Mouse (Mus musculus) brain, embryonic 14.5 days (tissue): ENCODE data around the gene Mmp12. TPM values are rescaled to one million over a fixed set of nuclear protein-coding genes. Genes with fewer than 3 reads are reported as not detected.
"Not testable (repeated sequence)": the region's sequence is repeated elsewhere in the genome, so short reads cannot be mapped to it uniquely, and the experiment has no call there.

Source experiments
- DNase-seq: peaks from one replicate; pipeline ENCODE4 v3.0.0-alpha.2; 2011; ENCODE audit warnings: low read depth
- CTCF ChIP-seq: fragments of 200-500 bp; IDR thresholded peaks from 2 replicates; pipeline ENCODE4 v1.5.1; 2012; ENCODE audit warnings: inconsistent platforms, mild to moderate bottlenecking, moderate library complexity, borderline replicate concordance; ENCODE audit not compliant: insufficient read depth, insufficient read length; ENCODE audit errors: extremely low read depth
- POLR2A ChIP-seq: fragments of 200-500 bp; IDR thresholded peaks from 2 replicates; pipeline ENCODE4 v1.6.1; 2012; ENCODE audit warnings: mild to moderate bottlenecking, inconsistent platforms, borderline replicate concordance; ENCODE audit not compliant: poor library complexity, insufficient read depth, insufficient read length, severe bottlenecking; ENCODE audit errors: extremely low read depth
- polyA plus RNA-seq: library from polyadenylated mRNA; depleted of rRNA; stranded (reverse); fragments of >200 nt; gene quantifications from 2 replicates; pipeline ENCODE4 v1.2.3, GENCODE M21; 2012; rRNA removed

The Mmp12 gene
- polyA plus RNA-seq = 0.04 TPM in 1 of 2 replicates, not detected in the other

DNA sequence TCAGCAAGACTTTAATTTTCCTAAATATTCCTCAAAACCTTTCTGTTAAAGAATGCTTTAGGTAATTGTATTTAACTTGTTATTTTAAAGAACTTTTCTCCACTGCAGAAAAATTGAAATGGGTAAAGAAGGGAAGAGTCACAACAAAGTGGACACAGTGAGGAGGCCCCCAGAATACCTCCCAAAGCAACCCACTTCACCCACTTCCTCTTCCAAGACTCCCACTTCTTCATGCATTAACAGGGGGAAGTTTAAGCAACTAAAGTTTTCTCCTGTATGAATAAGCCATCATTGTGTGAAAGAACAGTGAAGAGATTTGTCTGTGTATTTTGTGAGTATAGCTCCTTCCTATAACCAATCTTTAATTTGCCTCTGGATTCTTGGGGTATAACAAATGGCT lies at the start of gene Mmp12:
Mmp12 (plus strand) TSS at position 275 of the 400 bp plus-strand sequence.
- no peak for TF ChIP-seq POLR2A
- TF ChIP-seq CTCF = no peak
- no peak for DNase-seq

GRCm38 (mm10) chr9:7331847-7332246 lies 12.3 kb upstream of the Mmp12 start:
- TF ChIP-seq CTCF = no peak
- TF ChIP-seq POLR2A = no peak

DNA sequence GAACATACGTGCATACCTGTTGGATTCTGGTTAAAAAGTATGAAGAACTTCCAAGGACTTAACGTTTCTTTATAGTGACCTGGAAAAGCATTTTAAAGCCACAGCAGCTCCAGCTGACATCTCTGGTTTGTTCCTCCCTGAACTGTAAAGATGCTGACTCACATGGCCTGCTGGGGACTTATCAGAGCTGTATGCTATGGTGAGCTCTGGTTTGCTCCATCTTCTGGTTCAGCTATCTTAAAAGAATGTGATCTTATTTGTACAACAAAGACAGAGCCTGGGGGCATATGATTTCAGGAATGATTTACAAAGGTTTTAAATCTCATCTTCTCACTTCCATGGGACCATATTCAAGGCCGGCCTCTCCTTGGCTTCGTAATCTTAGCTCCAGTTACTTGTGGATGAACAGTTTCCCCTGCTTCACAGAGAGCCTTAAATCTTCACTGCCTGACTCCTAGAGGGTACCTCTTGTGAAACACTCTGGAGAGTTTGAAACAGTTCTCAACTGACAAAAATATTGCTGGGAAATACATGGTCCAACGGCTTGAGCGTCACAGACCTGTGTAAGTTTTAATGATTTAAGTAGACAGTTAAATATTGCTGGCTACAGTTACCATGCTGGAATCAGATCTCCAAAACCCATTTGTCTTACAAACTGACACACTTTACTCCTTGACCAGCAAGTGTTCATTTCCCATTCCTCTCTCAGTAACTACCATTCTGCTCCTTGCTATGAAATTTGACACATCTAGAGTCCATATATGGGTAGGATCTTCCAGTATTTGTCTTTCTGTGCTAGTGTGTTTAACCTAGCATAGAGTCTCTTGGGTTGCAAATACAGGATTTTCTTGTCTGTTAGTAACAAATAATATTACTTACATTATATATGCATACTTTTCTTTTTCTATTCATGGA lies 8.2 kb upstream of the Mmp12 start:
- no peak for DNase-seq
- no peak for TF ChIP-seq CTCF
- TF ChIP-seq POLR2A = no peak

More at GRCm38 (mm10) chr9:7331847-7332246, 12.3 kb upstream of the Mmp12 start:
- no peak for DNase-seq

DNA sequence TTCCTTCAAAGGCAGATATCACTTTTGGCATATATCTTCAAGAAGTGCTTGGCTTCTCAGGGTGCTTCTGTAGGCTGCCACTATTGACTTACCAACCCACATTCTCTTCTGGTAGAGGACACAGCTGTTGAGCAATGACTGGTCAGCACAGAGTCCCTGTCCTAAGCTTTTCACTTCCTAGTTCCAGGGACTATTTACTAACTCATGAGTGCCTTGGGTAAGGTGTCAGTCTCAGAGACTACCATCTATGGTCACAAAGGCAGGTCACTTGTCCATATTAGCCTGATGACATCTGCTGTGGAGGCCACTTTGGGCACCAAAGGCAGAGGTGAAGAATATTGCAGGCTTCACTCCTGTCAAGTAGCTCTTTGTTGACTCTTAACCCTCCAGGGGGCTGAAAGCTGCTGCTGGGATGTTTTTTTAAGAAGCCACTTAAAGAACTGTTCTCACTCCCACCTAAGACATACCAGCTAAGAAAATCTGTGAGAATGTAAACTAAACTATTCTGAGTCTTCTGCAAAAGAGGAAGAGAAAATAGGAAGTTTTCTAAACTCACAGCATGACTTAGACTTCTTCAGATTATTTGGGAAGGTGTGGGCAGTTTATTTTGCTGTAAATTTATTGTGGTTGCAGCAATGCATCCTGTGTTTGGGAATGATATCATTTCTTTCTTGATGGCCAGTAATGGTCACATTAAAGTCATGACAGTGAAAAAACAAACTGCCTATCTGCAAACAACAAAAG lies 7.3 kb upstream of the Mmp12 start:
- no peak for TF ChIP-seq POLR2A
- no peak for TF ChIP-seq CTCF

GRCm38 (mm10) chr9:7345513-7345912 lies 1.3 kb downstream of the Mmp12 start:
- no peak for DNase-seq
- TF ChIP-seq POLR2A (no peak), CTCF (no peak)

More for the DNA sequence above, 7.3 kb upstream of the Mmp12 start:
- DNase-seq = no peak

GRCm38 (mm10) chr9:7354535-7354934 lies 10.4 kb downstream of the Mmp12 start:
- DNase-seq = no peak
- TF ChIP-seq CTCF (no peak), POLR2A (no peak)

- DNase-seq = no peak
- TF ChIP-seq CTCF (no peak), POLR2A (no peak)
Observed at GRCm38 (mm10) chr9:7387947-7388346, 43.8 kb downstream of the Mmp12 start, which contains the start of gene Mmp1b. Gene Mmp1b, minus strand, starts transcription at chr9:7388047.

DNA sequence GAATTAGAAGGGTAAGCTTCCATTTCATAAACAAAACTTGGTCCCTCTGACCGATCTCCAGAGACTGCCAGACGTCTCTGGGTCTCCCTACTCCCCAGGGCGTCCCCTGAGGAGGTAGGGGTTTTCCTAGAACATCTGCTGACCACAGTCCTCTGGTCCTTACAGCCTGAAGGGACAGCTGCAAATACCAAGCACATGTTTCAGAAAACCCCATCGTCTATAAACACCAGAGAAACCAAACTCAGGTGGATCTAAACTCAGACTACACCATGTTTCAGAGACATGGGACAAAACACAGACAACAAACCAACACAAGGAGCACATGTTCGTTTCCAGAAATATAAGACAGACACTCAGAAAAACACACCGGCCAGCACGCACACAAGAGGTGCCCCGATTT lies 52.4 kb downstream of the Mmp12 start:
- DNase-seq = not testable (repeated sequence)

Other genes with a start within 250 kb of the Mmp12 start
- 6.6 and 7.0 TPM in 2 replicates for gene Dync2h1, start 159.9 kb upstream of the Mmp12 start, polyA plus RNA-seq
- 69.1 and 88.4 TPM in 2 replicates for gene Dcun1d5, start 159.9 kb upstream of the Mmp12 start, polyA plus RNA-seq
- 0.11 TPM in 1 of 2 replicates, not detected in the other for gene Mmp13, start 71.9 kb upstream of the Mmp12 start, polyA plus RNA-seq
- not detected in 2 replicates for gene Mmp1b, start 43.7 kb downstream of the Mmp12 start, polyA plus RNA-seq
- gene Mmp3, start 101.4 kb downstream of the Mmp12 start, polyA plus RNA-seq = 0.05 TPM in 1 of 2 replicates, not detected in the other
- gene Mmp10, start 158.0 kb downstream of the Mmp12 start, polyA plus RNA-seq = not detected in 2 replicates
- gene Mmp8, start 214.1 kb downstream of the Mmp12 start, polyA plus RNA-seq = 0.12 TPM in 1 of 2 replicates, not detected in the other
- gene Mmp27, start 227.0 kb downstream of the Mmp12 start, polyA plus RNA-seq = 0.03 TPM in 1 of 2 replicates, not detected in the other